Mouse (Mus musculus): Measurements from ENCODE around the gene Olfr648. TPM values are rescaled to one million over a fixed set of nuclear protein-coding genes. Genes with fewer than 3 reads are reported as not detected.

The Olfr648 gene
- polyA plus RNA-seq, 1 experiment from 2014 or later = 0.19 TPM

Other genes with a start within 250 kb of the Olfr648 start
- gene Olfr632, start 249.0 kb downstream of the Olfr648 start, polyA plus RNA-seq (2014; fragmentation: Nextera tagmentation; extraction: Ambion mirVana) = not detected in 2 replicates
- not detected in 2 replicates for gene Olfr633, start 239.0 kb downstream of the Olfr648 start, polyA plus RNA-seq (2014; fragmentation: Nextera tagmentation; extraction: Ambion mirVana)
- 0.01 and 0.03 TPM in 2 replicates for gene Olfr635, start 212.2 kb downstream of the Olfr648 start, polyA plus RNA-seq (2014; fragmentation: Nextera tagmentation; extraction: Ambion mirVana)
- gene Olfr638, start 184.6 kb downstream of the Olfr648 start, polyA plus RNA-seq (2014; fragmentation: Nextera tagmentation; extraction: Ambion mirVana) = not detected in 2 replicates
- gene Olfr639, start 166.1 kb downstream of the Olfr648 start, polyA plus RNA-seq (2014; fragmentation: Nextera tagmentation; extraction: Ambion mirVana) = not detected in 2 replicates
- not detected in 2 replicates for gene Olfr640, start 157.8 kb downstream of the Olfr648 start, polyA plus RNA-seq (2014; fragmentation: Nextera tagmentation; extraction: Ambion mirVana)
- gene Olfr641, start 147.9 kb downstream of the Olfr648 start, polyA plus RNA-seq (2014; fragmentation: Nextera tagmentation; extraction: Ambion mirVana) = not detected in 2 replicates
- not detected in 2 replicates for gene Olfr642, start 130.7 kb downstream of the Olfr648 start, polyA plus RNA-seq (2014; fragmentation: Nextera tagmentation; extraction: Ambion mirVana)
- gene 4930516K23Rik, start 121.9 kb downstream of the Olfr648 start, polyA plus RNA-seq (2014; fragmentation: Nextera tagmentation; extraction: Ambion mirVana) = not detected in 2 replicates
- not detected in 2 replicates for gene Olfr644, start 111.5 kb downstream of the Olfr648 start, polyA plus RNA-seq (2014; fragmentation: Nextera tagmentation; extraction: Ambion mirVana)
- gene Olfr645, start 97.9 kb downstream of the Olfr648 start, polyA plus RNA-seq (2014; fragmentation: Nextera tagmentation; extraction: Ambion mirVana) = not detected in 2 replicates
- gene Olfr646, start 78.5 kb downstream of the Olfr648 start, polyA plus RNA-seq (2014; fragmentation: Nextera tagmentation; extraction: Ambion mirVana) = not detected in 2 replicates
- gene Ubqln5, start 53.6 kb downstream of the Olfr648 start, polyA plus RNA-seq (2014; fragmentation: Nextera tagmentation; extraction: Ambion mirVana) = not detected in 2 replicates
- gene Olfr643, start 46.0 kb downstream of the Olfr648 start, polyA plus RNA-seq (2014; fragmentation: Nextera tagmentation; extraction: Ambion mirVana) = not detected in 2 replicates
- not detected in 2 replicates for gene Ubqln3, start 40.1 kb downstream of the Olfr648 start, polyA plus RNA-seq (2014; fragmentation: Nextera tagmentation; extraction: Ambion mirVana)
- gene Ubqlnl, start 32.8 kb downstream of the Olfr648 start, polyA plus RNA-seq (2014; fragmentation: Nextera tagmentation; extraction: Ambion mirVana) = not detected in 2 replicates
- not detected in 2 replicates for gene Olfm5, start 18.6 kb downstream of the Olfr648 start, polyA plus RNA-seq (2014; fragmentation: Nextera tagmentation; extraction: Ambion mirVana)
- gene Olfr649, start 12.6 kb upstream of the Olfr648 start, polyA plus RNA-seq (2014; fragmentation: Nextera tagmentation; extraction: Ambion mirVana) = not detected in 2 replicates
- gene Trim6, start 35.4 kb upstream of the Olfr648 start, polyA plus RNA-seq (2014; fragmentation: Nextera tagmentation; extraction: Ambion mirVana) = 2.5 and 2.8 TPM in 2 replicates
- gene Trim34a, start 61.1 kb upstream of the Olfr648 start, polyA plus RNA-seq (2014; fragmentation: Nextera tagmentation; extraction: Ambion mirVana) = 0.63 and 0.68 TPM in 2 replicates
- 0.40 TPM in 1 of 2 replicates, not detected in the other for gene Trim5, start 104.7 kb upstream of the Olfr648 start, polyA plus RNA-seq (2014; fragmentation: Nextera tagmentation; extraction: Ambion mirVana)
- gene Trim12a, start 132.1 kb upstream of the Olfr648 start, polyA plus RNA-seq (2014; fragmentation: Nextera tagmentation; extraction: Ambion mirVana) = 1.9 and 2.1 TPM in 2 replicates
- not detected in 2 replicates for gene Trim34b, start 146.1 kb upstream of the Olfr648 start, polyA plus RNA-seq (2014; fragmentation: Nextera tagmentation; extraction: Ambion mirVana)
- gene Trim12c, start 170.0 kb upstream of the Olfr648 start, polyA plus RNA-seq (2014; fragmentation: Nextera tagmentation; extraction: Ambion mirVana) = 0.30 and 0.65 TPM in 2 replicates
- gene Trim30b, start 186.5 kb upstream of the Olfr648 start, polyA plus RNA-seq (2014; fragmentation: Nextera tagmentation; extraction: Ambion mirVana) = not detected in 2 replicates
- 0.10 TPM in 1 of 2 replicates, not detected in the other for gene Trim30c, start 217.4 kb upstream of the Olfr648 start, polyA plus RNA-seq (2014; fragmentation: Nextera tagmentation; extraction: Ambion mirVana)

Data from midbrain, embryonic 11.5 days (tissue).